Mouse (Mus musculus): ENCODE measurements around the gene Ghrl. TPM values are rescaled to one million over a fixed set of nuclear protein-coding genes. Genes with fewer than 3 reads are reported as not detected.
"Not testable (repeated sequence)": the region's sequence is repeated elsewhere in the genome, so short reads cannot be mapped to it uniquely, and the experiment has no call there.

Gene Ghrl
- polyA plus RNA-seq, 1 experiment from 2014 or later, result 6.0 TPM

- peak; percentile 48 for TF ChIP-seq EP300 (IDR thresholded peaks at IDR 0.05)
- TF ChIP-seq CTCF (IDR thresholded peaks at IDR 0.05), result no peak
- ATAC-seq (peak; percentile 70), DNase-seq (ENCODE audit: low spot score) (peak; percentile 67)
- Histone ChIP-seq H3K36me3 (ENCODE audit: insufficient read depth, low read length) (peaks cover 7% of the 10 kb centered on the region; the same call in 1 of the 2 replicates), H3K4me1 (ENCODE audit: insufficient read depth, low read depth, low read length) (no peaks in the 10 kb centered on the region), H3K9me3 (ENCODE audit: low read length) (no peaks in the 10 kb centered on the region), H3K9ac (replicated peaks; ENCODE audit: low read depth) (no peak overlapping the region), H3K4me3 (ENCODE audit: low read depth, low read length) (no peak overlapping the region), H3K27ac (ENCODE audit: low read length) (no peak overlapping the region), H3K4me2 (replicated peaks; ENCODE audit: low read depth, low read length) (no peak overlapping the region), H3K27me3 (replicated peaks; ENCODE audit: insufficient read depth, low read length) (no peaks in the 10 kb centered on the region)
- 45% methylated on average over 4 of the region's 4 CpGs for WGBS
Observed at GRCm38 (mm10) chr6:113675234-113675633, 44.4 kb downstream of the Ghrl start.

- no peaks in the 10 kb centered on the region; the same call in 1 of the 2 replicates for H3K4me1 ChIP-seq (ENCODE audit: insufficient read depth, low read depth, low read length)
- WGBS, result 69% methylated on average over 6 of the region's 6 CpGs
Observed at GRCm38 (mm10) chr6:113672989-113673388, 46.7 kb downstream of the Ghrl start.

GRCm38 (mm10) chr6:113672029-113672428 is 47.7 kb downstream of the Ghrl start:
- not testable (repeated sequence) for H3K9ac ChIP-seq (replicated peaks; ENCODE audit: low read depth); H3K4me3 ChIP-seq (ENCODE audit: low read depth, low read length); DNase-seq (ENCODE audit: low spot score); H3K9me3 ChIP-seq (ENCODE audit: low read length); ATAC-seq; H3K27ac ChIP-seq (ENCODE audit: low read length); H3K27me3 ChIP-seq (replicated peaks; ENCODE audit: insufficient read depth, low read length); H3K4me1 ChIP-seq (ENCODE audit: insufficient read depth, low read depth, low read length); H3K4me2 ChIP-seq (replicated peaks; ENCODE audit: low read depth, low read length); H3K36me3 ChIP-seq (ENCODE audit: insufficient read depth, low read length)
- peak; percentile 32 for TF ChIP-seq CTCF (IDR thresholded peaks at IDR 0.05)
- 84% methylated on average over 1 of the region's 1 CpGs for WGBS

More at GRCm38 (mm10) chr6:113672989-113673388, 46.7 kb downstream of the Ghrl start:
- Histone ChIP-seq H3K27me3 (replicated peaks; ENCODE audit: insufficient read depth, low read length) (no peaks in the 10 kb centered on the region), H3K9ac (replicated peaks; ENCODE audit: low read depth) (no peak overlapping the region), H3K27ac (ENCODE audit: low read length) (no peak overlapping the region), H3K9me3 (ENCODE audit: low read length) (no peaks in the 10 kb centered on the region), H3K4me3 (ENCODE audit: low read depth, low read length) (no peak overlapping the region), H3K36me3 (ENCODE audit: insufficient read depth, low read length) (peaks cover 7% of the 10 kb centered on the region; the same call in 1 of the 2 replicates), H3K4me2 (replicated peaks; ENCODE audit: low read depth, low read length) (no peak overlapping the region)
- ATAC-seq (no peak), DNase-seq (ENCODE audit: low spot score) (no peak)
- TF ChIP-seq EP300 (IDR thresholded peaks at IDR 0.05) (no peak), CTCF (IDR thresholded peaks at IDR 0.05) (no peak)

GRCm38 (mm10) chr6:113669821-113670220 is 49.9 kb downstream of the Ghrl start:
- no peak overlapping the region for H3K4me3 ChIP-seq (ENCODE audit: low read depth, low read length)
- no peak overlapping the region for H3K4me2 ChIP-seq (replicated peaks; ENCODE audit: low read depth, low read length)
- 0 out of 2 replicates have a peak, but pooled peaks have one; percentile 5 for ATAC-seq
- no peak overlapping the region for H3K9ac ChIP-seq (replicated peaks; ENCODE audit: low read depth)
- no peaks in the 10 kb centered on the region for H3K27me3 ChIP-seq (replicated peaks; ENCODE audit: insufficient read depth, low read length)
- no peak for TF ChIP-seq CTCF (IDR thresholded peaks at IDR 0.05)
- TF ChIP-seq EP300 (IDR thresholded peaks at IDR 0.05), result no peak
- 53% methylated on average over 7 of the region's 7 CpGs for WGBS
- H3K4me1 ChIP-seq (ENCODE audit: insufficient read depth, low read depth, low read length), result no peaks in the 10 kb centered on the region; the same call in 1 of the 2 replicates
- H3K36me3 ChIP-seq (ENCODE audit: insufficient read depth, low read length), result peaks cover 7% of the 10 kb centered on the region; the same call in 1 of the 2 replicates
- no peaks in the 10 kb centered on the region for H3K9me3 ChIP-seq (ENCODE audit: low read length)
- no peak overlapping the region for H3K27ac ChIP-seq (ENCODE audit: low read length)
- DNase-seq (ENCODE audit: low spot score), result no peak

- no peak overlapping the region for H3K4me3 ChIP-seq (ENCODE audit: low read depth, low read length)
- no peaks in the 10 kb centered on the region for H3K9me3 ChIP-seq (ENCODE audit: low read length)
- no peak overlapping the region for H3K9ac ChIP-seq (replicated peaks; ENCODE audit: low read depth)
- 14% methylated on average over 15 of the region's 15 CpGs for WGBS
- peak overlapping the region; percentile 14; the same call in 1 of the 2 replicates for H3K4me2 ChIP-seq (replicated peaks; ENCODE audit: low read depth, low read length)
- H3K27me3 ChIP-seq (replicated peaks; ENCODE audit: insufficient read depth, low read length), result no peaks in the 10 kb centered on the region
- TF ChIP-seq EP300 (IDR thresholded peaks at IDR 0.05) (0 out of 2 replicates have a peak, but pooled peaks have one; percentile 31), CTCF (IDR thresholded peaks at IDR 0.05) (no peak)
- peak; percentile 77 for DNase-seq (ENCODE audit: low spot score)
- peaks cover 7% of the 10 kb centered on the region; the same call in 1 of the 2 replicates for H3K36me3 ChIP-seq (ENCODE audit: insufficient read depth, low read length)
- H3K4me1 ChIP-seq (ENCODE audit: insufficient read depth, low read depth, low read length), result no peaks in the 10 kb centered on the region; the same call in 1 of the 2 replicates
- H3K27ac ChIP-seq (ENCODE audit: low read length), result peak overlapping the region; percentile 38; the same call in 1 of the 2 replicates
- peak; percentile 82 for ATAC-seq
Observed at GRCm38 (mm10) chr6:113668287-113669154, 51.2 kb downstream of the Ghrl start.

- 0 out of 2 replicates have a peak, but pooled peaks cover 1% of the 10 kb centered on the region for H3K36me3 ChIP-seq (ENCODE audit: insufficient read depth, low read length)
- no peak overlapping the region for H3K9ac ChIP-seq (replicated peaks; ENCODE audit: low read depth)
- no peaks in the 10 kb centered on the region for H3K9me3 ChIP-seq (ENCODE audit: low read length)
- no peak overlapping the region for H3K4me3 ChIP-seq (ENCODE audit: low read depth, low read length)
- H3K27ac ChIP-seq (ENCODE audit: low read length), result no peak overlapping the region
- 57% methylated on average over 8 of the region's 8 CpGs for WGBS
- ATAC-seq, result no peak
- no peak overlapping the region for H3K4me2 ChIP-seq (replicated peaks; ENCODE audit: low read depth, low read length)
- no peak for TF ChIP-seq CTCF (IDR thresholded peaks at IDR 0.05)
- TF ChIP-seq EP300 (IDR thresholded peaks at IDR 0.05), result no peak
- no peaks in the 10 kb centered on the region for H3K27me3 ChIP-seq (replicated peaks; ENCODE audit: insufficient read depth, low read length)
- H3K4me1 ChIP-seq (ENCODE audit: insufficient read depth, low read depth, low read length), result no peaks in the 10 kb centered on the region; the same call in 1 of the 2 replicates
- DNase-seq (ENCODE audit: low spot score), result no peak
Observed at GRCm38 (mm10) chr6:113667611-113668122, 52.0 kb downstream of the Ghrl start.

Small RNA genes within 50 kb of the gene (microRNA-seq; reads per million reads assigned to microRNA genes)
- 0.98 reads per million for gene Mir7042

Other genes with a start within 250 kb of the Ghrl start
- 30.1 and 31.1 TPM in 2 replicates for gene Il17rc, start 248.5 kb downstream of the Ghrl start, polyA plus RNA-seq (2015; fragmentation: Nextera tagmentation; extraction: Ambion mirVana)
- gene Creld1, start 236.6 kb downstream of the Ghrl start, polyA plus RNA-seq (2015; fragmentation: Nextera tagmentation; extraction: Ambion mirVana), result 25.5 and 27.2 TPM in 2 replicates
- gene Prrt3, start 217.9 kb downstream of the Ghrl start, polyA plus RNA-seq (2015; fragmentation: Nextera tagmentation; extraction: Ambion mirVana), result 0.20 and 0.30 TPM in 2 replicates
- 93.7 and 95.7 TPM in 2 replicates for gene Emc3, start 188.2 kb downstream of the Ghrl start, polyA plus RNA-seq (2015; fragmentation: Nextera tagmentation; extraction: Ambion mirVana)
- gene Fancd2, start 188.2 kb downstream of the Ghrl start, polyA plus RNA-seq (2015; fragmentation: Nextera tagmentation; extraction: Ambion mirVana), result 0.53 and 1.0 TPM in 2 replicates
- gene Fancd2os, start 119.2 kb downstream of the Ghrl start, polyA plus RNA-seq (2015; fragmentation: Nextera tagmentation; extraction: Ambion mirVana), result 0.18 TPM in 1 of 2 replicates, not detected in the other
- gene Brk1, start 115.1 kb downstream of the Ghrl start, polyA plus RNA-seq (2015; fragmentation: Nextera tagmentation; extraction: Ambion mirVana), result 215 and 225 TPM in 2 replicates
- 28.2 and 30.6 TPM in 2 replicates for gene Vhl, start 95.9 kb downstream of the Ghrl start, polyA plus RNA-seq (2015; fragmentation: Nextera tagmentation; extraction: Ambion mirVana)
- 15.6 and 16.1 TPM in 2 replicates for gene Irak2, start 81.4 kb downstream of the Ghrl start, polyA plus RNA-seq (2015; fragmentation: Nextera tagmentation; extraction: Ambion mirVana)
- gene Tatdn2, start 22.8 kb downstream of the Ghrl start, polyA plus RNA-seq (2015; fragmentation: Nextera tagmentation; extraction: Ambion mirVana), result 1.1 and 1.3 TPM in 2 replicates
- gene Sec13, start 20.9 kb upstream of the Ghrl start, polyA plus RNA-seq (2015; fragmentation: Nextera tagmentation; extraction: Ambion mirVana), result 163 and 178 TPM in 2 replicates

Data from lung, postnatal 0 days (tissue).